Mouse (Mus musculus) liver, postnatal 0 days (tissue): ENCODE data around the gene Nedd9.

ENCODE experiments used
- CTCF ChIP-seq: sonication (generic); IDR thresholded peaks from 2 replicates; pipeline ENCODE4 v1.5.1; 2016; ENCODE audit warnings: antibody characterized with exemption, low read depth
- EP300 ChIP-seq: IDR thresholded peaks from 2 replicates; pipeline ENCODE4 v1.6.1; 2016; ENCODE audit warnings: antibody characterized with exemption, low read depth, mild to moderate bottlenecking

DNA sequence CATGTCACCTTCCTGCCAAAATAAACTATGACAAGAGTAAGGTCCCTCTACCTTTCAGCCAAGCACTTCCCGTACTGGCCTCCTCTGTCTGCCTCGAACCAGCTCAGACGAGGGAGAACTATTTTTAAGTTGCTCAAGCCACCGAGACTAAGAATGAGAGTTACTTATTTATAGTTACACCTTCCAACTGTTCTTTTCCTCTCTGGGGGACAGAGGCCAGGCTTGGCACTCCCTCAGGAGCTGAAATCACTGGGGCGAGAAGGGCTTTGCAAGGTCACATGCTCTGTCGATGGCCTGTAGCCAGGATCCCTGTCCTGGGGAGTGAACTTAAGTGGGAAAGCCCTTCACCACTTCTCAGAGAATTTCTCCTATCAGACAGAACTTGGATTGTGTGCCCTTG, 150.9 kb downstream of the Nedd9 start:
- TF ChIP-seq CTCF (no peak), EP300 (no peak)
